Mouse (Mus musculus): ENCODE measurements around the gene Ppfia1.

Gene Ppfia1

GRCm38 (mm10) chr7:144427460-144427859 is 126.1 kb downstream of the Ppfia1 start:
- no peak for DNase-seq (ENCODE audit: low spot score in 2 of 2)
